Comparison of ENCODE assay signal across 13 mouse cellular contexts in the genomic region with DNA sequence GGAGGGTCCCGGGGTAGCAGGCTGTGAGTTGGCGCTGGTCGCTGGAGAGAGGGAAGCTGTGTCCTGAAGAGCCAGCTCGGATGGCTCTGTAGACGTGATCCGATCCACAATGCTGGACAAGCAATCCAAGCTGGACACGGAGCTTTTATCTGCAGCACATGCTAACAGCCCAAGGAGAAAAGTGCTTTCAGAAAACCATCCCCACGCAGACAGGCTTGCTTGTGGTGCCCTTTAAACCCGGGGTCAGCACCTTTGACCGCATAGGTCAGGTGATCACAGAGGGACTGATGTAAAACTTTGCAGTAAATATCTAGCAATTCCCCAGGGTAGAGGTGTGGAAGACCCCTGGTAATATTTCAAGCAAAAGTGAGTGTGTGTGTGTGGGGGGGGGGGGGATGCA. TPM values are rescaled to one million over a fixed set of nuclear protein-coding genes. Genes with fewer than 3 reads are reported as not detected.
DNase-seq lines count a peak whose midpoint lies in the region; ATAC-seq lines count a peak whose summit lies in the region.
"Had no signal": no experiment of that assay in that cellular context is flagged by ENCODE, and none has a peak within 500 bp of the region (broad histone marks: within the 10 kb centered on the region; RNA-seq: fewer than 3 reads in every experiment).

No protein-coding gene starts in this region.

- no peak for DNase-seq in heart, postnatal 25 days (ENCODE audit: low spot score)
- DNase-seq in midbrain, embryonic 11.5 days (ENCODE audit: low spot score, missing footprints) = peak; percentile 77
- DNase-seq in thymus, postnatal 4 days = no peak
- DNase-seq in urinary bladder, adult 2 months (ENCODE audit: low spot score) = no peak

- intact Hi-C loops in heart, postnatal 25 days (cut with DNase I) = no loop called here

- no peak overlapping the region for H3K9ac ChIP-seq in heart, embryonic 16.5 days (ENCODE audit: low read length)
- H3K9ac ChIP-seq in midbrain, embryonic 11.5 days (ENCODE audit: low read length) = no peak overlapping the region
- no peak overlapping the region for H3K9ac ChIP-seq in midbrain, embryonic 13.5 days (replicated peaks)
- H3K9ac ChIP-seq in hindbrain, embryonic 16.5 days (ENCODE audit: low read depth, low read length) = no peak overlapping the region
- H3K9ac ChIP-seq in stomach, embryonic 15.5 days = no peak overlapping the region

- no peaks in the 10 kb centered on the region for H3K4me1 ChIP-seq in heart, embryonic 16.5 days (ENCODE audit: control insufficient read depth, insufficient read depth, low read length)
- peaks cover 2% of the 10 kb centered on the region; the same call in 1 of the 2 replicates for H3K4me1 ChIP-seq in midbrain, embryonic 11.5 days (ENCODE audit: control insufficient read depth, insufficient read depth, low read length)
- 0 out of 2 replicates have a peak, but pooled peaks cover 4% of the 10 kb centered on the region for H3K4me1 ChIP-seq in midbrain, embryonic 13.5 days (replicated peaks)
- H3K4me1 ChIP-seq in hindbrain, embryonic 16.5 days (ENCODE audit: control insufficient read depth, insufficient read depth, low read depth, low read length) = no peaks in the 10 kb centered on the region
- H3K4me1 ChIP-seq in stomach, embryonic 15.5 days = no peaks in the 10 kb centered on the region

- no peak for ATAC-seq in heart, embryonic 16.5 days (replicated peaks; ENCODE audit: extremely low read depth, insufficient read depth, low FRiP score)
- ATAC-seq in midbrain, embryonic 11.5 days (ENCODE audit: low FRiP score) = 0 out of 2 replicates have a peak, but pooled peaks have one; percentile 12
- ATAC-seq in midbrain, embryonic 13.5 days = no peak
- no peak for ATAC-seq in hindbrain, embryonic 16.5 days
- ATAC-seq in stomach, embryonic 15.5 days (ENCODE audit: insufficient read depth, low FRiP score, low read depth) = no peak
- ATAC-seq: forebrain, embryonic 14.5 days had no signal

- H3K4me3 ChIP-seq in heart, embryonic 16.5 days (ENCODE audit: low read length) = no peak overlapping the region
- no peak overlapping the region for H3K4me3 ChIP-seq in midbrain, embryonic 11.5 days (ENCODE audit: low read depth, low read length)
- no peak overlapping the region for H3K4me3 ChIP-seq in midbrain, embryonic 13.5 days (replicated peaks)
- H3K4me3 ChIP-seq in hindbrain, embryonic 16.5 days (ENCODE audit: low read length) = no peak overlapping the region
- H3K4me3 ChIP-seq in stomach, embryonic 15.5 days (replicated peaks) = no peak overlapping the region

- 70% methylated on average over 10 of the region's 10 CpGs for WGBS in heart, embryonic 16.5 days
- WGBS in midbrain, embryonic 11.5 days = 64% methylated on average over 10 of the region's 10 CpGs
- WGBS in midbrain, embryonic 13.5 days = 74% methylated on average over 10 of the region's 10 CpGs
- 69% methylated on average over 10 of the region's 10 CpGs for WGBS in hindbrain, embryonic 16.5 days
- 55% methylated on average over 10 of the region's 10 CpGs for WGBS in stomach, embryonic 15.5 days

- H3K9me3 ChIP-seq in heart, embryonic 16.5 days (replicated peaks; ENCODE audit: control insufficient read depth, low read length) = no peaks in the 10 kb centered on the region
- H3K9me3 ChIP-seq in midbrain, embryonic 11.5 days (ENCODE audit: control insufficient read depth, low read length) = no peaks in the 10 kb centered on the region
- no peaks in the 10 kb centered on the region for H3K9me3 ChIP-seq in midbrain, embryonic 13.5 days
- no peaks in the 10 kb centered on the region for H3K9me3 ChIP-seq in hindbrain, embryonic 16.5 days (ENCODE audit: control insufficient read depth, low read length)
- H3K9me3 ChIP-seq in stomach, embryonic 15.5 days = no peaks in the 10 kb centered on the region

- no peaks in the 10 kb centered on the region for H3K27me3 ChIP-seq in heart, embryonic 16.5 days (ENCODE audit: control insufficient read depth, insufficient read depth, low read length)
- no peaks in the 10 kb centered on the region for H3K27me3 ChIP-seq in midbrain, embryonic 11.5 days (ENCODE audit: control insufficient read depth, insufficient read depth, low read length)
- H3K27me3 ChIP-seq in midbrain, embryonic 13.5 days = no peaks in the 10 kb centered on the region
- no peaks in the 10 kb centered on the region for H3K27me3 ChIP-seq in hindbrain, embryonic 16.5 days (replicated peaks; ENCODE audit: control insufficient read depth, insufficient read depth, low read length)
- no peaks in the 10 kb centered on the region for H3K27me3 ChIP-seq in stomach, embryonic 15.5 days (replicated peaks)

- H3K4me2 ChIP-seq in heart, embryonic 16.5 days (ENCODE audit: low read depth, low read length) = peak overlapping the region; percentile 23
- no peak overlapping the region for H3K4me2 ChIP-seq in midbrain, embryonic 11.5 days
- no peak overlapping the region for H3K4me2 ChIP-seq in midbrain, embryonic 13.5 days (replicated peaks)
- H3K4me2 ChIP-seq in hindbrain, embryonic 16.5 days (ENCODE audit: low read length) = peak overlapping the region; percentile 1; the same call in 1 of the 2 replicates
- H3K4me2 ChIP-seq in stomach, embryonic 15.5 days = peak overlapping the region; percentile 29

- no peaks in the 10 kb centered on the region for H3K36me3 ChIP-seq in heart, embryonic 16.5 days (ENCODE audit: control insufficient read depth, insufficient read depth)
- H3K36me3 ChIP-seq in midbrain, embryonic 11.5 days (ENCODE audit: control insufficient read depth, insufficient read depth, low read length) = no peaks in the 10 kb centered on the region
- H3K36me3 ChIP-seq in midbrain, embryonic 13.5 days = no peaks in the 10 kb centered on the region
- H3K36me3 ChIP-seq in hindbrain, embryonic 16.5 days (ENCODE audit: control insufficient read depth, insufficient read depth, low read length) = no peaks in the 10 kb centered on the region
- no peaks in the 10 kb centered on the region for H3K36me3 ChIP-seq in stomach, embryonic 15.5 days

- no peak overlapping the region for H3K27ac ChIP-seq in heart, embryonic 16.5 days (ENCODE audit: low read length)
- no peak overlapping the region for H3K27ac ChIP-seq in midbrain, embryonic 11.5 days (ENCODE audit: low read depth, low read length)
- H3K27ac ChIP-seq in midbrain, embryonic 13.5 days = no peak overlapping the region
- no peak overlapping the region for H3K27ac ChIP-seq in hindbrain, embryonic 16.5 days (ENCODE audit: low read depth, low read length)
- H3K27ac ChIP-seq in stomach, embryonic 15.5 days = no peak overlapping the region

RNA-seq across cellular contexts. Expression of gene Myf5, which starts 1.9 kb away (rescaled TPM):
- 0.09 and 0.17 TPM in 2 replicates for polyA plus RNA-seq in heart, embryonic 16.5 days (2015; fragmentation: Nextera tagmentation; extraction: Ambion mirVana)
- total RNA-seq in heart, postnatal 25 days (2021) = not detected
- 0.44 and 0.83 TPM in 2 replicates for polyA plus RNA-seq in midbrain, embryonic 11.5 days (2014; fragmentation: Nextera tagmentation; extraction: Ambion mirVana)
- polyA plus RNA-seq in midbrain, embryonic 13.5 days (2015; fragmentation: Nextera tagmentation; extraction: Ambion mirVana) = not detected in 2 replicates
- polyA plus RNA-seq in hindbrain, embryonic 16.5 days (2015; fragmentation: Nextera tagmentation; extraction: Ambion mirVana) = 0.24 TPM in 1 of 2 replicates, not detected in the other
- 0.26 and 0.40 TPM in 2 replicates for polyA plus RNA-seq in stomach, embryonic 15.5 days (2015; fragmentation: Nextera tagmentation; extraction: Ambion mirVana)
- 0.03 and 0.04 TPM in 2 replicates for polyA plus RNA-seq in urinary bladder, adult 2 months (2012; rRNA removed)
- total RNA-seq: left cerebral cortex, postnatal 14 days; megakaryocyte progenitor cell, adult 5-6 weeks had no signal
- polyA plus RNA-seq: cortical plate, adult 2 months; forebrain, embryonic 14.5 days; gonadal fat pad, adult 2 months had no signal

RNA-seq across cellular contexts. Expression of gene Myf6, which starts 10.5 kb away (rescaled TPM):
- polyA plus RNA-seq in heart, embryonic 16.5 days (2015; fragmentation: Nextera tagmentation; extraction: Ambion mirVana) = 0.11 and 0.51 TPM in 2 replicates
- not detected for total RNA-seq in heart, postnatal 25 days (2021)
- polyA plus RNA-seq in midbrain, embryonic 11.5 days (2014; fragmentation: Nextera tagmentation; extraction: Ambion mirVana) = 0.12 TPM in 1 of 2 replicates, not detected in the other
- polyA plus RNA-seq in midbrain, embryonic 13.5 days (2015; fragmentation: Nextera tagmentation; extraction: Ambion mirVana) = not detected in 2 replicates
- polyA plus RNA-seq in hindbrain, embryonic 16.5 days (2015; fragmentation: Nextera tagmentation; extraction: Ambion mirVana) = 0.74 TPM in 1 of 2 replicates, not detected in the other
- 0.48 TPM in 1 of 2 replicates, not detected in the other for polyA plus RNA-seq in stomach, embryonic 15.5 days (2015; fragmentation: Nextera tagmentation; extraction: Ambion mirVana)
- not detected in 2 replicates for polyA plus RNA-seq in urinary bladder, adult 2 months (2012; rRNA removed)
- total RNA-seq: left cerebral cortex, postnatal 14 days; megakaryocyte progenitor cell, adult 5-6 weeks had no signal
- polyA plus RNA-seq: cortical plate, adult 2 months; forebrain, embryonic 14.5 days; gonadal fat pad, adult 2 months had no signal

Comparison
In these comparisons a context has a peak if more than half of its experiments do, and no peak if none do; other contexts are left out.
1. H3K4me2 ChIP-seq: peak in heart, embryonic 16.5 days (single experiment), hindbrain, embryonic 16.5 days (single experiment) and stomach, embryonic 15.5 days (single experiment); none in midbrain, embryonic 11.5 days (single experiment) and midbrain, embryonic 13.5 days (single experiment).